Mouse (Mus musculus) 3T3-L1 (cell line): Measurements from ENCODE around the gene Mucl3.
A peak's percentile ranks its signal among the peaks of the same experiment; 100 is the strongest.

Source experiments
- DNase-seq: peaks from one replicate; pipeline ENCODE4 v3.0.0-alpha.2; 2015; ENCODE audit warnings: low read depth, low spot score

Gene Mucl3

GRCm38 (mm10) chr17:35635699-35636111, 7.8 kb downstream of the Mucl3 start:
- peak; percentile 90 for DNase-seq

DNA sequence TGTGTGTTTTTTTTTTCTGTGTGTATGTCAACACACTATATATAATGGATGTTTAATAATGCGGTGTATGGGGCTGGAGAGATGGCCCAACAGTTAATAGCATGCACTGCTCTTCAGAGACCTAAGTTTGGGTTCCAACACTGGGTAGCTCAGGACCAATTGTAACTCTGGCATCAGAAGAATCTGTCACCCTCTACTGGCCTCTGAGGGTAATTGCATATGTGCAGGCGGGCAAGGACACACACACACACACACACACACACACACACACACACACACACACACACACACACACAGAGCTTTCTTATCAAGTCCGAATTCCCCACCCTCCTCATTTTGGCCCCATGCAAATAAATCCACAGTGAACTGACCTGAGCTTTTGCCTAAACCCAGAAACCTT, 8.3 kb downstream of the Mucl3 start:
- DNase-seq: no peak

DNA sequence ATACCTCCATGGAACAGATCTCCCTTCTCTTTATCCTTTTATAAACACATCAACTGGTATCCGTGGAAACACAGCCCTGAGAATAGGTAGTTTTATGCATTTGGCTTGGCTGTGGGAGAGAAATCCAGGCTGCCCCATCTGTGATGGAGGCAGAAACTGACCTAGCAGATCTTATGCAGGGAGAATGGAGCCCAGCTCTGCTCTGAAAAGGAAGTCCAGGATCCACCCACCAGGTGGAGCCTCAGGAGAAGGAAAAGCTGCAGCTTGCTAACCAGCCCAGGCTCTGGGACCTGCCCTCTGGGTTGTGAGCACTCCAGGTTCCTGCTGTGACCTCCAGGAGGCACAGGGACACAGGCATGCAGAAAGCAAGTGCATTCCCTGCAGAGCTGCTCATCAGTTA, 9.5 kb downstream of the Mucl3 start:
- DNase-seq: peak; percentile 69

DNA sequence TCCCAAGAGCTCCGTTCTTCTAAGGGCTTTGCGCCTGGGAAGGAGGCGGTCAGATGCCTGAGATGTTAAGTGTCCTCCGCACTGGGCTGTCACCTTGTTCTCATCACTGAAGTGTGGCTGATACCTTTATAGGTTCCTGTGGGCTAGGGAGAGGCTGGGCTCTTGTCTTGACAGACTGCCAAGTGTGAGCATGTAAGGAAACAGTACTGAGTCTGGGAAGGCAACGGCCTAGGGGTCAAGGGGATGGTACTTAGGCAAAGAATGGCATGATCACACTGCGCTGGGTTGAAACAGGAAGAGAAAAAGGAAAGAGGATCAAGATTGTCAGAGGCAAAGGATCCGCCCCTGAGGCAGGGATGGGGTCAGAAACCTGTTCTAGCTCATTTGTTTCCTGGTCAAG, 17.0 kb downstream of the Mucl3 start, which contains the start of gene Gm9573:
Gene Gm9573, minus strand, starts transcription at position 101 of the 400 bp plus-strand sequence.
- no peak for DNase-seq

DNA sequence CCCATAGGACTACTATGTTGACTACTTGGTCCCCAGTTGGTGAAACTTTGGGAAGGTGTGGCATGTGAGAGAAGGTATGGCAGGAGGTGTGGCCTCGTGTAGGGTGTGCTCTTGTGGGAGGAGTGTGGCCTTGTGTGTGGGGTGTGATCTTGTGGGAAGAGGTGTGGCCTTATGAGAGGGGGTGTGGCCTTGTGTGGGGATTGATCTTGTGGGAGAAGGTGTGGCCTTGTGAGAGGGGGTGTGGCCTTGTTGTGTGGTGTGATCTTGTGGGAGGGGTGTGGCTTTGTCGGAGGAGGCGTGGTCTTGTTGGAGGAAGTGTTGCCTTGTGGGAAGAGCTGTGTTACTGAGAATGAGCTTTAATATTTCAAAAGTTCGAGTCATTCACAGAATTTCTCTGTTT, 26.4 kb downstream of the Mucl3 start:
- no peak for DNase-seq

GRCm38 (mm10) chr17:35601736-35602354, 41.6 kb downstream of the Mucl3 start:
- DNase-seq: peak; percentile 24

GRCm38 (mm10) chr17:35601249-35601648, 42.2 kb downstream of the Mucl3 start, which contains the start of gene Sfta2:
Gene Sfta2, plus strand, starts transcription at chr17:35601549.
- DNase-seq: no peak

- no peak for DNase-seq
Measured at GRCm38 (mm10) chr17:35597399-35597798, 46.1 kb downstream of the Mucl3 start.

DNA sequence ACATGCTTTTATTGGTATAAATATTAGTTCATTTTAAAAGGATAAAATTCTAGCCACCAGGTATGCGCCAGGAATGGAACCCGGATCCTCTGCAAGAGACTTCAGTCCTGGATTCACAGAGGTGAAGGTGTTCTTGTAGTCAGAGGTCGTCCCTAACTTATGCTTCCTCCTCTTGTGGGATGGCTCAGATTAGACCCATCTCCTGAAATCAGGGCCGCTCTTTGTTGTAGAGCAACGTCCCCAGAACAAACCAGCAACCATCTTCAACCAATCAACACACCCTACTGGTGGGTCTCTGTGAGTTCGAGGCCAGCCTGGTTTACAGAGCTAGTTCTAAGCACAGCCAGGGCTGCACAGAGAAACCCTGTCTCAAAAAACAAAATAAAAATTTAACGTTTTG, 49.0 kb downstream of the Mucl3 start:
- no peak for DNase-seq

DNA sequence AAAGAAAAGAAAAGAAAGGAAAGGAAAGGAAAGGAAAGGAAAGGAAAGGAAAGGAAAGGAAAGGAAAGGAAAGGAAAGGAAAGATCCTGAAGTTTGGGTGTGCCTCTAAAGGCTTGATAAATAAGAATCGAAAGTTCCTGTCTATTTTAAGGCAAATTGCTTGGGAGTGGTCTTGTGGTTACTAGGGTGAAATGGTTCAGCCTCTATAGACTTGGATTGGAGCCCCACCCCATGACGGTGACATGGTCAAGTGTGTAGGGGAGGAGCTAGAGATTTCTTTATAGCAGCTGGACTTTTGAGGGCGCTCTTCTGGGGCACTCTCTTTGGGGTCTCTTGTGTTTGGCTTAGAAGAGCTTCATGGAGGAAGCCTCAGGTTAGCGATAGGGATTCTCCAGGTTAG, 49.7 kb downstream of the Mucl3 start:
- no peak for DNase-seq

DNA sequence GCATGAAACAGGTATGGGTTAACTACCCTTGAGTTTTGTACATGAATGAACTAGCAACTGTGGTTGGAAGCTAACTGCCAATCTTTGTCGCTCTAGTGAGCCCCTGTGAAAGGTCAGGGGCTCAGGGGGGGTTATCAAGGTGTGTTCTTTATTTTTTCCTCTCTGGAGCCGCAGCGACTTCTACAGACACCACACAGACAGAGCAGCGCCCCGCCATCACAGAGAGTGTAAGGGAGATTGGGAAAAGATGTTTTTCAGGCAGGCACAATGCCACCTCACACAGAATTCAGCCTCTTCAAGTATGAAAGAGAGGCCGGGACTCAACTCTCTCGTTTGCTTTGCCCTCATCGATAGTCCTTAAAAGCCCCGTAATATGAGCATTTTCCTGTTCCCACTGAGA, 51.4 kb downstream of the Mucl3 start:
- DNase-seq: no peak

DNA sequence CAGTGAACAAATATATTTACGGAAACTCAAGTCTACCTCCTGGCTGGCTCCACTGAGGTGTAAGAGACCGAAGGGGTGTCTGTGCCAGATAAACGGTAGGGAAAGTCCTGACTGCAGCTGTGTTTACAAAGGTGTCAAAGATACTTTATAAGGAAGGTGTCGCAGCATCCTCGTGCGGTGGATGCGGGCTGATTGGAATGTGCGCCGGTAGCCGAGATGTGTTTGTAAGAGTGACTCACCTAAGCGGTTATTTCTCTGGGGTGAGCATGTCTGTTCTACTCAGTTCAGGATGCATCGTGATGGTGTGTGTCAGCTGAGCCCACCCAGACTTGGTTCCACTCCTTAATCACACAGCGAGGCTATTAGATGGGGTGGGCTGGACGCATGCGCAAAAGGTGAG, 51.8 kb downstream of the Mucl3 start:
- DNase-seq: peak; percentile 17

DNA sequence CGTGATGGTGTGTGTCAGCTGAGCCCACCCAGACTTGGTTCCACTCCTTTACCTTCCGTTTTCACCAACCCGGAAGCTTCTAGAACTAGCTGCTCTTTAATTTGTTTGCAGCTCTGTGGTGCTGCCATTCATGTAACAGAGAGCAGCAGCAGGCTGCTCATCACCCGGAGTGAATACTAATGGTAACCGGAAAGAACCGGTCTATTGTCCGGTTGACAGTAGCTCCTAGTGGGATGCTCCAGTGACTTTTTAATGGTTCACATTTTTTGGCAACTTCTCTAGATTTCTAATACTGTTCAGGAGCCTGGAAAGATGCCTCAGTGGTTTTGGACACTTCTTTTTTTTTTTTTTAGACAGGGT, 52.3 kb downstream of the Mucl3 start:
- DNase-seq: no peak

DNA sequence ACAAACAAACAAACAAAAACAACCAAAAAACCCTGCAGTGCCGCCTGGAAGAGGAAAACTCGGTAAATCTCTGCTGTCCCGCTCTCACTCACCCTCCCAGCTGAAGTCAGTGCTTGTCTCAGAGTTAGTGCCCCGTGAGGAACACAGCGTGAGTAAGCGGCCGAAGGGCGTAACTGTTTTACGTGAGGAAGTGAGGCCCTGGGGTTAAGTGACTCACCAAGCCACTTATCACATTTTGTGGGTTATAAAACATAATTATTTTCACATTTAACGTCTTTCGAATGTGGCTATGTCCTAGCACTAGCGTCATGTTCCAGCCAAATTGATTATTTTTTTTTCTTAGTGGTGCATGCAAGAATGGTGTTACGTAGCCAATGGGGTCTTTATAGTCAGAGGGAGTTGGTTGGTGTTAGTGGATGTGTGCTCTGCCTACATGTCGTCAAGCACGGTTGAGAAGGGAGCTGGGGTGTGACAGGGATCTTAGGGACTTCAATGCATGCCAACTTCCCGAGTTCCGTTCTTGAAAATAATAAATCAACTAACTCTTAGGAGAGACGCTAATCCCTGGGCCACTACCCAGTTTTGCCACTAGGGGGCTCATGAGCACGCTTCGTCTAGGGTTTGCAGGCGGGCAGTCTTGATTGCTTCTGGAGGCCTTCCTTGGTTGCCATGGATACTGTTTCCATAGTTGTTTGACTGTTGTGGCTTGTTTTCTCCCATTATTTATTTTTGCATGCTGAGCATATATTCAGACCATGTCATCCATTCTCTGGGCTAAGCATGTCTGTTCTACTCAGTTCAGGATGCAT, 52.9 kb downstream of the Mucl3 start:
- peak; percentile 98 for DNase-seq

GRCm38 (mm10) chr17:35588387-35588786, 55.1 kb downstream of the Mucl3 start:
- no peak for DNase-seq

DNA sequence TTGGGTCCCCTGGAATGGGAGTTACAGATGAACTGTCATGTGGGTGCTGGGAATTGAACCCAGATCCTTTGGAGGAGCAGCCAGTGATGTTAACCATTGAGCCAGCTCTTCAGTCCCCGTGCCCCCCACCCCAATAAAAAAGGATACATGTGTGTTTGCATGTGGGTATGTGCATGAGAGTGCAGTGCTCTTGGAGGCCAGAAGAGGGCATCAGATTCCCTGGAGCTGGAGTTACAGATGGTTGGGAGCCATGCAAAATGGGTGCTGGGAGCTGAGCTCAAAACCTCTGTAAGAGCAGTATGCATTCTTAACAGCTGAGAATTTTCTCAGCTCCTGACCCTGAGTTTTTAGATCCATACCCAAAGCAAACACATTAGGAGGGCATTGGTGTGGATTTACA, 56.2 kb downstream of the Mucl3 start:
- no peak for DNase-seq
